Comparison of ENCODE assay signal across 8 mouse cellular contexts in genomic region chr13:42050880-42051201, GRCm38 (mm10). TPM values are rescaled to one million over a fixed set of nuclear protein-coding genes. Genes with fewer than 3 reads are reported as not detected.
A peak's percentile ranks its signal among the peaks of the same experiment; 100 is the strongest.
DNase-seq lines count a peak whose midpoint lies in the region; ATAC-seq and TF ChIP-seq lines count a peak whose summit lies in the region.

No protein-coding gene starts in this region.

- TF ChIP-seq POLR2A in lung, adult 2 months (IDR thresholded peaks at IDR 0.05; ENCODE audit: borderline replicate concordance, extremely low read depth, low read depth, low read length): no peak

- TF ChIP-seq CTCF in lung, adult 2 months (IDR thresholded peaks at IDR 0.05; ENCODE audit: insufficient read depth, low read length): no peak

- peaks cover 7% of the 10 kb centered on the region for H3K4me1 ChIP-seq in lung, adult 2 months (ENCODE audit: control insufficient read depth, insufficient read depth, low read length)
- peaks cover 20% of the 10 kb centered on the region for H3K4me1 ChIP-seq in embryonic facial prominence, embryonic 13.5 days
- H3K4me1 ChIP-seq in intestine, embryonic 15.5 days (replicated peaks): no peaks in the 10 kb centered on the region; the same call in 1 of the 2 replicates
- peaks cover 19% of the 10 kb centered on the region for H3K4me1 ChIP-seq in neural tube, embryonic 12.5 days

- H3K27ac ChIP-seq in embryonic facial prominence, embryonic 13.5 days: peak overlapping the region; percentile 94
- H3K27ac ChIP-seq in intestine, embryonic 15.5 days: peak overlapping the region; percentile 86
- H3K27ac ChIP-seq in neural tube, embryonic 12.5 days: peak overlapping the region; percentile 1; the same call in 1 of the 2 replicates

- WGBS in lung, adult 2 months: 1% methylated on average over 10 of the region's 10 CpGs
- WGBS in embryonic facial prominence, embryonic 13.5 days: under 1% methylated on average over 10 of the region's 10 CpGs
- under 1% methylated on average over 10 of the region's 10 CpGs for WGBS in intestine, embryonic 15.5 days
- whole genome bisulfite sequencing in neural tube, embryonic 12.5 days: under 1% methylated on average over 10 of the region's 10 CpGs

- H3K9ac ChIP-seq in embryonic facial prominence, embryonic 13.5 days: peak overlapping the region; percentile 70
- peak overlapping the region; percentile 34; the same call in 1 of the 2 replicates for H3K9ac ChIP-seq in intestine, embryonic 15.5 days
- H3K9ac ChIP-seq in neural tube, embryonic 12.5 days: 0 out of 2 replicates have a peak overlapping the region, but pooled peaks have one; percentile 95

- H3K4me2 ChIP-seq in embryonic facial prominence, embryonic 13.5 days: peak overlapping the region; percentile 80
- peak overlapping the region; percentile 74 for H3K4me2 ChIP-seq in intestine, embryonic 15.5 days (replicated peaks)
- peak overlapping the region; percentile 87 for H3K4me2 ChIP-seq in neural tube, embryonic 12.5 days (replicated peaks)

- H3K27me3 ChIP-seq in embryonic facial prominence, embryonic 13.5 days: no peaks in the 10 kb centered on the region
- no peaks in the 10 kb centered on the region for H3K27me3 ChIP-seq in intestine, embryonic 15.5 days (replicated peaks)
- H3K27me3 ChIP-seq in neural tube, embryonic 12.5 days (replicated peaks): no peaks in the 10 kb centered on the region

- peaks cover 6% of the 10 kb centered on the region for H3K36me3 ChIP-seq in embryonic facial prominence, embryonic 13.5 days
- H3K36me3 ChIP-seq in intestine, embryonic 15.5 days: no peaks in the 10 kb centered on the region
- peaks cover 3% of the 10 kb centered on the region for H3K36me3 ChIP-seq in neural tube, embryonic 12.5 days

- H3K9me3 ChIP-seq in embryonic facial prominence, embryonic 13.5 days: no peaks in the 10 kb centered on the region
- H3K9me3 ChIP-seq in intestine, embryonic 15.5 days: no peaks in the 10 kb centered on the region
- H3K9me3 ChIP-seq in neural tube, embryonic 12.5 days: no peaks in the 10 kb centered on the region

- DNase-seq in lung, adult 2 months: no peak
- no peak for DNase-seq in lung, adult 18-20 months
- DNase-seq in ovary, adult 18-20 months (ENCODE audit: low spot score): no peak
- DNase-seq in urinary bladder, postnatal 36 days (ENCODE audit: low spot score in 2 of 2): no peak

- H3K4me3 ChIP-seq in lung, adult 2 months (replicated peaks; ENCODE audit: extremely low read depth, low read depth, low read length): peak overlapping the region; percentile 53
- H3K4me3 ChIP-seq in embryonic facial prominence, embryonic 13.5 days: peak overlapping the region; percentile 85
- peak overlapping the region; percentile 92 for H3K4me3 ChIP-seq in intestine, embryonic 15.5 days (replicated peaks)
- H3K4me3 ChIP-seq in neural tube, embryonic 12.5 days: peak overlapping the region; percentile 67

- no peak for ATAC-seq in embryonic facial prominence, embryonic 13.5 days (ENCODE audit: insufficient number of reproducible peaks, insufficient read depth, low FRiP score, low TSS enrichment, low read depth)
- ATAC-seq in intestine, embryonic 15.5 days: no peak
- no peak for ATAC-seq in neural tube, embryonic 12.5 days (ENCODE audit: low FRiP score, low read depth)
- ATAC-seq in megakaryocyte-erythroid progenitor cell, adult 5-6 weeks (replicated peaks; ENCODE audit: low FRiP score, low TSS enrichment, poor library complexity, severe bottlenecking): no peak

RNA-seq across cellular contexts. Expression of gene Hivep1, which starts 1.0 kb away (rescaled TPM):
- 35.9 and 41.8 TPM in 2 replicates for polyA plus RNA-seq in lung, adult 2 months (2012; rRNA removed)
- 12.4 and 14.5 TPM in 2 replicates for polyA plus RNA-seq in embryonic facial prominence, embryonic 13.5 days (2015; fragmentation: Nextera tagmentation; extraction: Ambion mirVana)
- 8.7 and 10.4 TPM in 2 replicates for polyA plus RNA-seq in intestine, embryonic 15.5 days (2015; fragmentation: Nextera tagmentation; extraction: Ambion mirVana)
- polyA plus RNA-seq in neural tube, embryonic 12.5 days (2016; fragmentation: Nextera tagmentation; extraction: Ambion mirVana): 17.8 and 18.1 TPM in 2 replicates
- total RNA-seq in megakaryocyte-erythroid progenitor cell, adult 5-6 weeks (2014; fragmentation: Nextera tagmentation): 38.6 and 51.5 TPM in 2 replicates
- 12.3 and 27.0 TPM in 2 replicates for total RNA-seq in megakaryocyte-erythroid progenitor cell, adult 5-6 weeks (2017)

Comparison
In these comparisons a context has a peak if more than half of its experiments do, and no peak if none do; other contexts are left out.
1. H3K27ac ChIP-seq: peak in every context shown above with its lines; median percentile 94 in embryonic facial prominence, embryonic 13.5 days; 86 in intestine, embryonic 15.5 days; 1 in neural tube, embryonic 12.5 days.
2. H3K9ac ChIP-seq: peak in every context shown above with its lines; median percentile 95 in neural tube, embryonic 12.5 days; 70 in embryonic facial prominence, embryonic 13.5 days; 34 in intestine, embryonic 15.5 days.